Mouse (Mus musculus): Measurements from ENCODE around the gene Msl1. TPM values are rescaled to one million over a fixed set of nuclear protein-coding genes. Genes with fewer than 3 reads are reported as not detected.

Msl1 gene
- total RNA-seq, 2 experiments from 2014 or later = 67.8 to 71.5 TPM

- no peak for DNase-seq
Observed at GRCm38 (mm10) chr11:98777888-98778287, 17.4 kb upstream of the Msl1 start.

GRCm38 (mm10) chr11:98781851-98782512 is 13.3 kb upstream of the Msl1 start:
- DNase-seq = peak; percentile 68

GRCm38 (mm10) chr11:98782651-98783235 is 12.6 kb upstream of the Msl1 start:
- peak; percentile 52 for DNase-seq

GRCm38 (mm10) chr11:98783236-98783696 is 12.1 kb upstream of the Msl1 start:
- peak; percentile 96 for DNase-seq

GRCm38 (mm10) chr11:98784139-98784538 is 11.2 kb upstream of the Msl1 start:
- DNase-seq = no peak

GRCm38 (mm10) chr11:98785214-98785613 is 10.1 kb upstream of the Msl1 start:
- peak; percentile 53 for DNase-seq

GRCm38 (mm10) chr11:98785772-98786281 is 9.5 kb upstream of the Msl1 start:
- peak; percentile 91 for DNase-seq

- peak; percentile 99 for DNase-seq
Observed at GRCm38 (mm10) chr11:98786359-98787214, 8.7 kb upstream of the Msl1 start.

- DNase-seq = peak; percentile 76
Observed at GRCm38 (mm10) chr11:98787229-98787628, 8.1 kb upstream of the Msl1 start.

- no peak for DNase-seq
Observed at GRCm38 (mm10) chr11:98787691-98788090, 7.6 kb upstream of the Msl1 start.

GRCm38 (mm10) chr11:98788139-98788538 is 7.2 kb upstream of the Msl1 start:
- no peak for DNase-seq

- peak; percentile 90 for DNase-seq
Observed at GRCm38 (mm10) chr11:98788550-98789218, 6.6 kb upstream of the Msl1 start.

- DNase-seq = no peak
Observed at GRCm38 (mm10) chr11:98789219-98789807, 6.0 kb upstream of the Msl1 start.

- no peak for DNase-seq
Observed at GRCm38 (mm10) chr11:98789824-98790223, 5.5 kb upstream of the Msl1 start.

- DNase-seq = no peak
Observed at GRCm38 (mm10) chr11:98790631-98791205, 4.6 kb upstream of the Msl1 start.

GRCm38 (mm10) chr11:98791448-98791847 is 3.9 kb upstream of the Msl1 start:
- no peak for DNase-seq

- DNase-seq = no peak
Observed at GRCm38 (mm10) chr11:98792081-98792480, 3.2 kb upstream of the Msl1 start.

GRCm38 (mm10) chr11:98794469-98795014 is 774 bp upstream of the Msl1 start:
- peak; percentile 82 for DNase-seq

- peak; percentile 65 for DNase-seq
Observed at GRCm38 (mm10) chr11:98795714-98796514, 598 bp downstream of the Msl1 start.

GRCm38 (mm10) chr11:98796515-98797216 is 1.4 kb downstream of the Msl1 start:
- peak; percentile 76 for DNase-seq

All from heart, postnatal 4 days (tissue).